Mouse (Mus musculus) stomach, embryonic 16.5 days (tissue): ENCODE measurements around the gene Shkbp1. TPM values are rescaled to one million over a fixed set of nuclear protein-coding genes. Genes with fewer than 3 reads are reported as not detected.

ENCODE experiments used
- ATAC-seq: fragments of 200-750 bp; cut with Nextera tagmentation; 2 replicates; pipeline ENCODE4 v1.8.0; 2017; ENCODE audit warnings: moderate number of reproducible peaks, moderate TSS enrichment; ENCODE audit not compliant: insufficient read depth, low FRiP score
- H3K27ac ChIP-seq: fragments of 300-500 bp; sonication (generic); 2 replicates; pipeline ENCODE4 v1.5.1; 2014; ENCODE audit warnings: low read length
- H3K27me3 ChIP-seq: fragments of 300-500 bp; sonication (generic); 2 replicates; pipeline ENCODE4 v1.6.1; 2014; ENCODE audit warnings: low read length, control low read depth, mixed read lengths; ENCODE audit not compliant: control insufficient read depth, insufficient read depth
- H3K36me3 ChIP-seq: fragments of 300-500 bp; sonication (generic); 2 replicates; pipeline ENCODE4 v1.6.1; 2014; ENCODE audit warnings: low read length; ENCODE audit not compliant: control insufficient read depth, insufficient read depth
- H3K4me1 ChIP-seq: fragments of 300-500 bp; sonication (generic); 2 replicates; pipeline ENCODE4 v1.6.1; 2014; ENCODE audit warnings: low read length, control low read depth, mixed read lengths; ENCODE audit not compliant: control insufficient read depth, insufficient read depth
- H3K4me2 ChIP-seq: fragments of 300-500 bp; sonication (generic); 2 replicates; pipeline ENCODE4 v1.6.1; 2014; ENCODE audit warnings: low read depth, low read length, mixed read lengths
- H3K4me3 ChIP-seq: fragments of 300-500 bp; sonication (generic); replicated peaks from 2 replicates; pipeline ENCODE4 v1.5.1; 2014; ENCODE audit warnings: mild to moderate bottlenecking, low read length
- H3K9ac ChIP-seq: fragments of 300-500 bp; sonication (generic); 2 replicates; pipeline ENCODE4 v1.6.1; 2014; ENCODE audit warnings: low read length
- H3K9me3 ChIP-seq: fragments of 300-500 bp; sonication (generic); replicated peaks from 2 replicates; pipeline ENCODE4 v1.6.1; 2016; ENCODE audit warnings: low read length, control low read depth; ENCODE audit not compliant: control insufficient read depth
- WGBS: fragments of 180-500 bp; shearing (Covaris S2); extraction: QIAGEN DNeasy Blood & Tissue Kit; methylation state at CpG from one replicate; pipeline ENCODE4 v1.1.7; 2014; 5-methylcytosine and 5-hydroxymethylcytosine counted together
- polyA plus RNA-seq: library from polyadenylated mRNA; unstranded; fragments of >200 nt; fragmentation: Nextera tagmentation; extraction: Ambion mirVana; gene quantifications from 2 replicates; pipeline ENCODE4 v1.2.1, GENCODE M21; 2015

Shkbp1 gene
- polyA plus RNA-seq, 1 experiment from 2014 or later, result 41.0 TPM

DNA sequence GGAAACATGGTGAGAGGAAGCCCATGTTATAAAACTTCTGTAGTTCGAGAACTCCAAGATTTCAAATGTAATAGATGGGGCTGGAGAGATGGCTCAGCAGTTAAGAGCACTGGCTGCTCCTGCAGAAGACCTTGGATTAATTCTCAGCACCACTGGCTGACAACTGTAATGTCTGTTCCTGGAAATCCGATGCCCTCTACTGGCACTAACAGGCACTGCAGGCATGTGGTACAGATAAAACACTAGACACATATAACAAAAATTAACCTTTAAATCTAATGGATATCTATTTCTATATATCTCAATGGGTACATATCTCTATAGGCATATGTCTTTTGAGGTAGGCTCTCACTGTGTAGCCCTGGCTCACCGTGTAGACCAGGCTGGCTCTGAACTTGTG lies 41.4 kb downstream of the Shkbp1 start:
- H3K4me2 ChIP-seq, result no peak overlapping the region
- H3K27ac ChIP-seq, result no peak overlapping the region
- H3K27me3 ChIP-seq, result no peaks in the 10 kb centered on the region
- H3K4me3 ChIP-seq, result no peak overlapping the region
- peaks cover 12% of the 10 kb centered on the region for H3K9me3 ChIP-seq
- no peak overlapping the region for H3K9ac ChIP-seq
- 0 out of 2 replicates have a peak, but pooled peaks cover 5% of the 10 kb centered on the region for H3K4me1 ChIP-seq
- WGBS, result 91% methylated on average over 3 of the region's 3 CpGs
- peaks cover 20% of the 10 kb centered on the region for H3K36me3 ChIP-seq
- ATAC-seq, result no peak

DNA sequence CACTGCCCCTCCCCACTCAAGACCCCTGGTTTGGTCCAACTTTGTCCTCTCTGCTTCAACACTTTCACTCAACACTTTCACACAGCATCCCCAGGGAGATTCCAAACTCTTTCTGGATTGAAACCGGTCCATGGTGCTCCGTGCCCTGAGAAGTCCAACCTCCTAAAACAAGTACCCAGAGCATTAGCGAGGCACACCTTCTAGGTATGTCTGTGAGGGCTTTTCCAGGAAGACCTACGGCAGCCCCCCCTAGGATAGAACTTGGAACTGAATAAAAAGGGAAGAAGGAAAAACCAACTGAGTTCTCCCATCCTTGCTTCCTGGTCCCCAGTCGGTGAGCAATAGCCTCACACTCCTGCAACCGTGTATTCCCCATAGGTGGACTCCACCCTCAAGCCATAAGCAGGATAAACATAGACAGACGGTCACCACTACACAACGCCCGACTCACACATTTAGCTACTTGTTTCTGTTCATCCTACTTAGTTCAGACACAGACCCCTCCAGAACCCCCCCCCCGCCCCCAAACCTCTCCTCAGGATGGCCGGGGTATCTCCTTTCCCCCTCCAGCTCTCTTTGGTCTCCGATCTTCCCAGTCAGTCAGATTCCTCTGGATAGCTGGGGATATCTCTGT lies 44.1 kb downstream of the Shkbp1 start:
- Histone ChIP-seq H3K27ac (no peak overlapping the region), H3K9ac (no peak overlapping the region), H3K36me3 (peaks cover 21% of the 10 kb centered on the region), H3K4me1 (peaks cover 14% of the 10 kb centered on the region), H3K4me2 (no peak overlapping the region), H3K4me3 (no peak overlapping the region), H3K9me3 (peaks cover 12% of the 10 kb centered on the region), H3K27me3 (no peaks in the 10 kb centered on the region)
- 86% methylated on average over 12 of the region's 12 CpGs for WGBS
- no peak for ATAC-seq

DNA sequence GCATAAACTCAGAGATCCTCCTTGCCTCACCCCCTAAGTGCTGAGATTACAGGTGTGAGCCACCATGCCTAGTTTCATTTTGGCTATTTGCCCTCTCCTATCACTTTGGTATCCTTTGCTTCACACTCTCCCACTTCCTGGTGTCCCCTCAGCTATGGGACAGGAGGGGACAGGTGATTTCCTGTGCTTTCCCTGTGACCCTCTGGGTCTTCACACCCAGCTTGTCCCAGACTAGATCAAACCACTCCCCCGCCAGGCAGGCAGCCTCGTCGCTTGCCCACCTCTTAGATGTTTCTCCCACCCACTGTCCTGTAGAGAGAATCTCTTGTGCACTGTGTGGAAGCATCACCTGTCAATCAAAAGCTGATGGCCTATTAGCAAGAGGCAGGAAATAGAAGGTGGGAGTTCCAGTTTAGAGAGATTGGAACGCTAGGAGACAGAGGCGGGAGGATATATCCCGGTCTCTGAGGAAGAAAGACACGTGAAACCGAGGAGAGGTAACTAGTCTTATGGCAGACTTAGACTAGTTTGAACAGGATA lies 44.8 kb downstream of the Shkbp1 start:
- Histone ChIP-seq H3K27ac (no peak overlapping the region), H3K4me3 (no peak overlapping the region), H3K36me3 (peaks cover 26% of the 10 kb centered on the region), H3K9me3 (peaks cover 12% of the 10 kb centered on the region), H3K4me2 (0 out of 2 replicates have a peak overlapping the region, but pooled peaks have one; percentile 31), H3K4me1 (peaks cover 14% of the 10 kb centered on the region), H3K9ac (no peak overlapping the region), H3K27me3 (no peaks in the 10 kb centered on the region)
- WGBS, result 59% methylated on average over 8 of the region's 8 CpGs
- no peak for ATAC-seq

GRCm38 (mm10) chr7:27310306-27310705 lies 45.5 kb downstream of the Shkbp1 start:
- Histone ChIP-seq H3K27ac (peak overlapping the region; percentile 57; the same call in 1 of the 2 replicates), H3K27me3 (no peaks in the 10 kb centered on the region), H3K36me3 (peaks cover 26% of the 10 kb centered on the region), H3K9me3 (peaks cover 12% of the 10 kb centered on the region), H3K4me1 (peaks cover 14% of the 10 kb centered on the region), H3K4me3 (peak overlapping the region; percentile 15), H3K4me2 (peak overlapping the region; percentile 31), H3K9ac (no peak overlapping the region)
- peak; percentile 29; the same call in 1 of the 2 replicates for ATAC-seq
- 19% methylated on average over 17 of the region's 17 CpGs for WGBS

DNA sequence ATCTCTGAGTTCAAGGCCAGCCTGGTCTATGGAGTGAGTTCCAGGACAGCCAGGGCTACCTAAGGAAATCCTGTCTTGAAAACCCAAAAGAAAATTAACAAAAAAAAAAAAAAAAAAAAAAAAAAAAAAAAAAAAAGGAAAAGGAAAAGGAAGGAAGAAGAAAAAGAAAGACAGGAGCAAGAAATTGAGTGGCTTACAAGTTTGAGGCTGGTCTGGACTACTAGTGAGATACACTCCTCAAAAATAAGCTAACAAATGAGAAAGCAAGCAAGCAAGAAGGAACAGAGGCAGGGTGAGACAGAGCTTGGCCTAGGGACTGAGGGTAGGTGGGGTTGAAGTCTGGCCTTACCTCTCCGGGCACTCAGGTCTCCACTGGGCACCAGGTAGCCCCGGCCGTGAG lies 46.0 kb downstream of the Shkbp1 start:
- H3K27me3 ChIP-seq, result no peaks in the 10 kb centered on the region
- H3K4me3 ChIP-seq, result no peak overlapping the region
- H3K4me1 ChIP-seq, result peaks cover 14% of the 10 kb centered on the region
- WGBS, result 56% methylated on average over 3 of the region's 3 CpGs
- H3K4me2 ChIP-seq, result peak overlapping the region; percentile 31; the same call in 1 of the 2 replicates
- peaks cover 26% of the 10 kb centered on the region for H3K36me3 ChIP-seq
- ATAC-seq, result no peak
- peak overlapping the region; percentile 75; the same call in 1 of the 2 replicates for H3K27ac ChIP-seq
- no peak overlapping the region for H3K9ac ChIP-seq
- peaks cover 12% of the 10 kb centered on the region for H3K9me3 ChIP-seq

DNA sequence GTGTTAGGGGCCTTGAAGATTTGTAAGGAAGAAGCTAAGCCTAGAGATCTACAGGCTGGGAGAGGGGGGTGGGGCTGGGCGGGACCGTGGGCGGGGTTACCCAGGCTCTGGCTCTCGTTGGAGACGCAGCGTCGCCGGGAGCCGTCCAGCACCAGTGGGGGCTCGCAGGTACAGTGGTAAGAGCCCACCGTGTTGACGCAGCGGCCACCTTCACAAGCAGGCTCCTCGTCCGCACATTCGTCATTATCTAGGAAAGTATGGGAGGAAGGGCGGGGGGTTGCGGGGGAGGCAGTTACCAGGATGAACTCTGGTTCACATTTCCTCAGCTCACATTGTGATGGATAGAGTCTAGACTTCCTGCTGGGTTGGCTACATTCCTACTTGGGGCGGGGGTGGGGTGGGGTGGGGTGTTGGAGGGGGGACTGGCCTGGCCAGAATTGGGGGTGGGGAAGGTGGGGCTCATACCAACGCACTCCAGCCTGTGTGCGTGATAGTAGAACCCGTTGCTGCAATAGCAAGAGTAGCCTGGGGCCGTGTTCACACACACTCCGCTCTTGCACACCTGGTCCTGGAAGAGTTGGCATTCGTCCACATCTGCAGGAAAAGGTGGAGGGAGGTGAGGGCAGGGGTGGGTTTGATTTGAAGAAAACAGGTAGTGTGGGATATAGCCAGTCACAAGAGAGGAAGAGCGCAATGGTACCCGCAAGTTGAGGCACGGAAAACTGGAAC lies 46.8 kb downstream of the Shkbp1 start:
- Histone ChIP-seq H3K9me3 (peaks cover 6% of the 10 kb centered on the region), H3K36me3 (peaks cover 19% of the 10 kb centered on the region), H3K4me3 (peak overlapping the region; percentile 40), H3K27ac (peak overlapping the region; percentile 75), H3K9ac (no peak overlapping the region), H3K4me2 (peak overlapping the region; percentile 53), H3K27me3 (no peaks in the 10 kb centered on the region), H3K4me1 (peaks cover 14% of the 10 kb centered on the region)
- ATAC-seq, result peak; percentile 68
- 10% methylated on average over 28 of the region's 28 CpGs for WGBS

DNA sequence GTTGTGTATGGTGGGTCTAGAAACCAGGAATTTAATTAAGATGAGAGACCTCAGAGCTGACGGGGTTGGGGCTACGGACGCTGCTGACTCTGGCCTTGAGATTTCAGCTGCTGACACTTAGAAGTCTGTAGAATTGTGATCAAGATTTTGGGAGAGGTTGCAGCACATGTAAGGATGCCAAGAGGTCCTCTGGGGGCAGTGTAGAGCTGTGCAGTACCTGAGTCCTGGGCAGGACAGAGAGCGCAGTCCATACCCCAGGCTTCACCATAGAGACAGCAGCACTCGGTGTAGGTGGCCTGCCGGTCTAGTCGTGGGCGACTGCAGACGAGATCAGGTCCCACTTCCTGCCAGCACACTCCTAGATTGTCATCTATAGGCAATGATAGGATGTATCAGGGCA lies 48.3 kb downstream of the Shkbp1 start:
- H3K9ac ChIP-seq, result no peak overlapping the region
- no peak for ATAC-seq
- no peaks in the 10 kb centered on the region for H3K27me3 ChIP-seq
- H3K27ac ChIP-seq, result no peak overlapping the region
- no peak overlapping the region for H3K4me3 ChIP-seq
- 77% methylated on average over 9 of the region's 9 CpGs for WGBS
- 0 out of 2 replicates have a peak, but pooled peaks cover 6% of the 10 kb centered on the region for H3K36me3 ChIP-seq
- H3K4me2 ChIP-seq, result no peak overlapping the region
- H3K4me1 ChIP-seq, result peaks cover 14% of the 10 kb centered on the region
- no peaks in the 10 kb centered on the region for H3K9me3 ChIP-seq

- Histone ChIP-seq H3K27me3 (no peaks in the 10 kb centered on the region), H3K4me1 (peaks cover 14% of the 10 kb centered on the region), H3K4me2 (no peak overlapping the region), H3K4me3 (no peak overlapping the region), H3K36me3 (0 out of 2 replicates have a peak, but pooled peaks cover 6% of the 10 kb centered on the region), H3K9ac (no peak overlapping the region), H3K27ac (no peak overlapping the region), H3K9me3 (no peaks in the 10 kb centered on the region)
- WGBS, result 73% methylated on average over 24 of the region's 24 CpGs
- ATAC-seq, result no peak
These were observed 49.4 kb downstream of the Shkbp1 start for GRCm38 (mm10) chr7:27306161-27307160.
